Mouse (Mus musculus): Measurements from ENCODE around the gene Entr1. TPM values are rescaled to one million over a fixed set of nuclear protein-coding genes. Genes with fewer than 3 reads are reported as not detected.

The Entr1 gene
- total RNA-seq, 2 experiments from 2014 or later = 56.8 to 72.2 TPM

DNA sequence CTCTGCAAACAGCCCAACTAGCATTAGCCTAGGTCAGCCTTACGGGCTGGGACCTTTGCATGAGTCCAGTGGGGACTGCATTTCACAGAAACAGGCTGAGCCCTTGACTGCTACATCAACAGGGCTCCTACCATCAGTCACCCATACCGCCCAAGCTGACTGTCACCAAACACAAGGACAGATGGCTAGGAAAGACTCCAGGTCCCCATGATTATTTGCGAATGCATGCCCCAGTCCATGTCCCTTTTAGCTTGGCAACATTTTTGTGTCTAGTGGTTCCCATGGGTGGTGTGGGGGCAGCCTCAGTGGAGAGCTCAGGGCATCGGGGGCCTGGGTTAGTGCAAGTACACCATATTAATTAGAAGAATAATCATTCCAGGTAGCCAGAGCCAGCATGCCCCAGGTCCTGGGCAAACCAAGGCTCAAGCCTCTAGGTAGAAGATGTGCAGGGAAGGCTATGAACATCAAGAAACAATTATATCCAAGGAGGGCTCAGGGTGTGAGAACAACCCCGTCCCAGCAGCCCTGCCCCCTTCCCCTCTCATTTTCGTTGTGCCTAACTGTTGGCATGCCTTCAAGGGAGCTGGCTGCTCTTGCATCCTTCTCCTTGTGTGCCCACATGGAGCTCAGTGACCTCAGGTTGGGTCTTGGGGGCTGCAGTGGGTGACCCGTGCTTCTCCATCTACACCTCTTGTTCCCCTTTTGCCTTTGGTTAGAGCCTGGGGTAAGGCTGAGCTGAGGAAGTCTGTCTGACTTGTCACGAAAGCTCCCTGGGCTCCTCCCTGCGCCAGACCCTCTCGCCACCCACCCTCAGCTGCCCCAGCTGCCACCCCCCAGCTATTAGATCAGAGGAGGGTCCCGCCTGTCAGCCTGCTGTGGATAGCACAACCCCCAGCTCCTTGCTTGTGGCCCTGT lies 35.8 kb downstream of the Entr1 start:
- no peak for ATAC-seq (replicated peaks; ENCODE audit: low FRiP score, low TSS enrichment, poor library complexity, severe bottlenecking)

DNA sequence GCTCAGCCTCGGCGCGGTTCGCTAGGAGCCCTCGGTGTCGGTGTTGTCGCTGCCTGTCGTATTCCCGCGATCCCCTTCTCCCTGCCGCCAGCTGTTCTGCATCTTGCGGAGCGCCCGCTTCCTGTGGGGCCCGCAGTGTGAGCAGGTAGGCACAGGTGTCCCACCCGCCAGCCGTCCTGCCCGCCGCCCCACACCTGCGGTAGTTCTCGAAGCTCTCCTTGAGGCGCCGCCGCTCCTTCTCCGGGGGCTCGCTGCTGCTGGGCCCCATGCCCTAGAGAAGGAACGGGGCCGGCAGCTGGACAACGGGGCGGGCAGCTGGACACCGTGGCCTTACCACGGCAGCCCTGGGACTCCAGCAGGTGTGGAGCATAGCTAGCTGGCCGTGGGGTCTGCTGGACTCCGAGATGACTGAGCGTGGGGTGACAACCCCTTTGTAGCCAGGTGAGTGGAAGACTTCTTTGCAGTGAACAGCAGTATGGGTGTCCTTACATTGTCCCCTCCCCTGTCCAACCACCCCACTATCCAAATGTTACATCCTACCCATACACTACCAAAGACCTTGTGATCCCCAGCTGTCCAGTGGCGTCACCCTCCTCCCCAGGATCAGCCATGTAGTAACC lies 36.7 kb downstream of the Entr1 start:
- ATAC-seq (replicated peaks; ENCODE audit: low FRiP score, low TSS enrichment, poor library complexity, severe bottlenecking) = 0 out of 2 replicates have a peak, but pooled peaks have one; percentile 6

DNA sequence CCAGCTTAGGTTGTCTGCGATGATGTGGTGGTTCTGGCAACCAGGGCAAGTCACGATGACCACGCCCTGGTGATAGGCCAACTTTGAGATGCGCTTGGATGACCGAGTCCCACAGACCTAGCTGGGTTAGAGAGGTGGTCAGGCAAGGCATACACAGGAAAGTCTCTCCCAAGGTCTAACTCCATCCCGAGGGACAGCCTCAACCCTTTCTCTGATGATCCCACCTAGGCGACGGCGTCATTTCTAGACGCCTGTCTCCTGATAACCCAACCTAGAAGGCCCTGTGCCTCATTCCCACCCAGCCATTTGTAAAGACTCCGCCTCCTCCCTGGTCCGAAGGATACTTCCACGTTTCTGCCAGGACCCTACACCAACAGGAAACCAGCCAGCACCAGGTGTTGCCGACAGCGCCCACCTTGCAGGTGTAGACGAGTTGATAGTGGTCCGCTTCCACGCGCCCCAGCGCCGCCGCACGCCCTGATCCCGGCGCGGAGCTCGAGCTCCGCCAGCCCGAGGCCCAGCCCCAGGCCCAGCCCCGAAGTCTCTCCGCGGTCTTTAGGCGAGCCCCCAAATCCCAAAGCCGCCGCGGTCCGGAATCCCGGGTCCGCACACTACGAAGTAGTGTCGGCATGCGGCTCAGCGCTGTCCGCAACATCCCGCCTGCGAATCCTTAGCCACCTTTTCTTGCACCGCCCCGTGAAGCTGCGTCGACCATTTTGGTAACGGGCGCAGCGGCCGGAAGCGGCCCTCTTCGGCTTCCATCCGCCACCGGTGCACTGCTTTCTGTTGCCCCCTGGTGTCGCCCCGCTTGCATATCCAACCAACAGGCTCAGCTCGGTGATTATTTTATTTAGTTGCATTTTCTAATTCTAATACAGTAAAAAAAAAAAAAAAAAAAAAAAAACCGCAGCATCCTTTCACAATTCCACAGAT lies 37.5 kb downstream of the Entr1 start, which contains the start of gene Dnlz:
Dnlz (minus strand) TSS at position 753 of the 933 bp plus-strand sequence.
- peak; percentile 83 for ATAC-seq (replicated peaks; ENCODE audit: low FRiP score, low TSS enrichment, poor library complexity, severe bottlenecking)

DNA sequence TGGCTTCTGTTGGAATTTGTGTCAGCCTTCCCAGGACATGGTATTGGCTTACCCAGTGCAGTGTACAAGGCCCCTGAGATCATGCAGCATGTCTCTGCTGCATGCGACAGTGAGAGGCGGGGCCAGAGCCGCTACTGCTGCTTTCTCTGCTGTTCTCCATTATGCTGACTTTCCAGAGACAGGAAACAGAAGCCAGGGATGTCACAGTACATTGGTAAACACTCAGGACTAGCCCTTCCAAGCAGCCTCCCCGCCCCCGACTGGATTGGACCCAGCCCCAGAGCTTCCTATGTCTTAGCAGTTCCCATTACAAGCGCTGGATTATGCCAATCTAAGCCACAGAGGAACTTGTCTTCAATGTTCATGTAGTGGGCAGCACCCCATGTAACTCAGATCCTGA lies 40.9 kb downstream of the Entr1 start:
- no peak for ATAC-seq (replicated peaks; ENCODE audit: low FRiP score, low TSS enrichment, poor library complexity, severe bottlenecking)

DNA sequence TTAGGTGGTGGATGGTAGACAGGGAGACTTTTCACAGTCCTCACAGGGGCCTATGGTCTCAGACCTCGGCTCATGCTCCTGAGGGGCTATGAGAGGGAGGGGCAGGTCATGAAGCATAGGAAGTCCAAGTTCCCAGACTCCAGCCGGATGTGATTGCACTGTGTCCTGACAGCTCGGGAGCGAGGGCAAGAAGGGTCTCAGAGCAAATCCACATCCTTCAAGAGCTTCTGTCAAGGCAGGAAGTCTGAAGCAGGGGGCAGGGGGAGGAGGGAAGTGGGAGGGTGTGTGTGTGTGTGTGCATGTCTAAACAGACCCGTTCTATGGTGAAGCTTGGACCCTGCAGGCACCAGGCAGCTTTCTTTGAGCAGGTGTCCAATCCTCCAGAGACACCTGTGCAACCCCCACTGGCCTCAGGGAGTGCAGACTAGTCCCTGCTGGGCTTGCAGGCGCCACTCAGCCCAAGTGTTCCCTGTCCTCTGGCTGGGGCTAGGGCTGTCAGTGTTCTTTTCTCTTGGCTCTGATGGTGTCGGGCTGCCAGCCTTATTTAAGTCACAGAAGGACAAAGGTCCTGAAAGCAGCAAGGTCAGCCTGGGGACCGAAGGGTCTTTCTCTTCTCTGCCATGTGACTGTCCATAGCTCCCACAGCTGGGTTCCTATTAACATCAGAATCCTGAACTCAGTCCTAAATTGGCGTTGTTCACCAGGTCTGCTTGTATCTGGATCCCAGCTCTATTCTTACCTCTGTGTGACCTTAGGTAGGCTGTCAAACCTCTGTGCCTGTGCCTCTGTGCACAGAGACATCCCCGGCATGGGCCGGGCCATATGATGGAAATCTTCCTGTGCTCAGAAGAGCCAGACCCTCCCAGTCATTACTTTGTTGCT lies 46.3 kb downstream of the Entr1 start:
- ATAC-seq (replicated peaks; ENCODE audit: low FRiP score, low TSS enrichment, poor library complexity, severe bottlenecking) = no peak

DNA sequence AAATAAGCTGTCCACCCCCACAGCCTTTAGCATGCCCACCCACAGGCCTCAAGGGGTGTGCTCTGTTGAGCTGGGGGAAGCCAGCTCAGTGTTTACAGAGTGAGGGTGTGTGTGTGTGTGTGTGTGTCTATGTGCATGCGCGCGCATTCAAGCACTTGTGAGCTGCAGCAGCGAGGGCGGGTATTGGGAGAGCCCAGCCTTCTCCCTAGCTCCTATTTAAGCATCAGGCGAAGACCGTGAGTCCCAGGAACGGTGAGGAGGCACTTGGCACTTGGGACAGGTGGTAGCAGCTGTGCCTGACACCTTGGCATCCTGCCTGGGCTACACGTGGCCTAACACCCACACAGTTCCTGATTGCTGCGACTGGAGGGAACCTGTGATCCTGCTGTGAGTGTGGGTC lies 47.1 kb downstream of the Entr1 start:
- ATAC-seq (replicated peaks; ENCODE audit: low FRiP score, low TSS enrichment, poor library complexity, severe bottlenecking) = no peak

DNA sequence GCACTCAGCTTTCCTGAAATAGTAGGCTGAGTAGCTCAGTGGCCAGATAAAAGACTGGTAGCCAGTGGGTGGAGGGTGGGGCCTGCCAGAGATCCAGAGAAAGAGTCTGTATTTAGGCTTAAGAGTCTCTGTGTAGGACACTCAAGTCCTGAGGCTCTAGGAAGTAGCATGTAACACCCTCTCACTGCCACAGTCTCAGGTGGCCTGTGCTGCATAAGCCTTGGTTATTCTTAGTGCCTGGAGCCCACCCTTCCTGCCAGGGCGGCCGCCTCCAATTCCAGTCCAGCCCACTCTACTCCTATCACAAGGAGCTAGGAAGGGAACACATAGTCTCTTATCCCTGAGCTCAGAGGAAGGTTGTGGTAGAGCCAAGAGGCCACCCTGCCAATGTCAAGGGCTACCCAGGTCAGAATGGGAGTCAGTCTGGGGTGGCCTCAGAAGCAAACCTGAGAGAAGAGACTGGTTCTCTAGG lies 47.6 kb downstream of the Entr1 start:
- ATAC-seq (replicated peaks; ENCODE audit: low FRiP score, low TSS enrichment, poor library complexity, severe bottlenecking) = no peak

DNA sequence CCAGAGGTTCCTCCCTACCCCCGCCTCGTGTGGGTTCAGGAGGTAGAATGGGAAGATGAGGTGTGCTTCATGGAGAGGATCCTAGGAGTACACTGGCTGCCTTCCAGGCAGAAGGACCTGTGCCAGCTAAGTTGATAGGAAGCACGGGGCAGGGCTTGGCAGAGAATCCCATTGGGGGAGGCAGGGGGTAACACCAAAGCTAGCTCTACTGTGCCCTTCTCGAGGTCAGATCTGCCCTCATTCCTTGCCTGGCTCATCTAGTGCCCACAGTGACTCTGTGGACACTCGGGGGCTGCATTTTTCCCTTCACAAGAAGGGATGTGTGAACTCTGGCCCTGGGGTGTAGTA lies 49.9 kb downstream of the Entr1 start:
- no peak for ATAC-seq (replicated peaks; ENCODE audit: low FRiP score, low TSS enrichment, poor library complexity, severe bottlenecking)

DNA sequence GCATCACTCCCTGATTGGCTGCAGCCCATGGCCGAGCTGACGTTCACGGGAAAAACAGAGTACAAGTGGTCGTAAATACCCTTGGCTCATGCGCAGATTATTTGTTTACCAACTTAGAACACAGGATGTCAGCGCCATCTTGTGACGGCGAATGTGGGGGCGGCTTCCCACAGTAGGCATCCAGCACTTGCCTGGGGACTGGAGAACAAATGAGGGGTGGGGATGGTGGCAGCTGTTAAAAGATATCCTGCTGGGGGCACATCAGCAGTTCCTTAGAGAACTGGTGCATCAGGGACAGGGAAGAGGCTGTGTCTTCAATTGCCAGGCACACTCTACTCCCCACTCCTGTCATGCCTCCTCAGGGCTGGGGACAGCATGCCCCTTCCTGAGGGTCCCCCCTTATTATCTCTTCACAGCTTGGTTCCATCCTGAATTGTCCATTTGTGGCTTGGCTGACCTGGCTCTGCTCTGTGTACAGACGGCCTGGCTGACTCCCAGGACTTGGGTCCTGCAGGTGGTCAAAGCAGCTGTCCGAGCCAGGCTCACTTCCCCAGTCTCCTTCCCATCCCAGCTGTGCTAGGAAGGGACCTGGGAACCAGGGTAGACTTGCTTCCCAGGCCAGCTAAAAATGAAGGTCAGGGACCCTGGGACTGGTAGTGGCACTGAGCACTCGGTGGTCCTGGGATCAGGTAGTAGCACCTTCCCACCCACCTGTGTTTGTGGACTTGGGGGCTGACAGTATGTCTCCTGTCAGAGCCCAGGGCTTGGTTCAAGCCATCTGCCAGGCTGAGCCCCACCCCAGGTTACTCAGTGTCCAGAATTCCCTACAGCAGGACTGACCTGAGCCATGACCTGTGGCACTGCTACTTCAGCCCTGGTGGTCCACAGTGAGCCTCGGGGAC lies 50.6 kb downstream of the Entr1 start:
- ATAC-seq (replicated peaks; ENCODE audit: low FRiP score, low TSS enrichment, poor library complexity, severe bottlenecking) = no peak

Other genes starting within 250 kb of the Entr1 start
- gene Lhx3, start 181.0 kb downstream of the Entr1 start, total RNA-seq (2014; fragmentation: Nextera tagmentation) = not detected in 2 replicates
- gene Lhx3, start 181.0 kb downstream of the Entr1 start, total RNA-seq (2017) = not detected in 2 replicates
- gene Qsox2, start 151.8 kb downstream of the Entr1 start, total RNA-seq (2014; fragmentation: Nextera tagmentation) = 6.7 and 7.9 TPM in 2 replicates
- gene Qsox2, start 151.8 kb downstream of the Entr1 start, total RNA-seq (2017) = 5.4 and 6.2 TPM in 2 replicates
- gene Ccdc187, start 94.8 kb downstream of the Entr1 start, total RNA-seq (2014; fragmentation: Nextera tagmentation) = not detected in 2 replicates
- gene Ccdc187, start 94.8 kb downstream of the Entr1 start, total RNA-seq (2017) = not detected in 2 replicates
- 2.8 and 6.8 TPM in 2 replicates for gene Gpsm1, start 73.8 kb downstream of the Entr1 start, total RNA-seq (2014; fragmentation: Nextera tagmentation)
- gene Gpsm1, start 73.8 kb downstream of the Entr1 start, total RNA-seq (2017) = 6.9 and 12.4 TPM in 2 replicates
- gene Dnlz, start 37.2 kb downstream of the Entr1 start, total RNA-seq (2014; fragmentation: Nextera tagmentation) = 12.7 and 20.7 TPM in 2 replicates
- gene Dnlz, start 37.2 kb downstream of the Entr1 start, total RNA-seq (2017) = 9.4 and 15.3 TPM in 2 replicates
- gene Card9, start 28.4 kb downstream of the Entr1 start, total RNA-seq (2014; fragmentation: Nextera tagmentation) = 0.72 and 2.9 TPM in 2 replicates
- gene Card9, start 28.4 kb downstream of the Entr1 start, total RNA-seq (2017) = 1.7 and 3.2 TPM in 2 replicates
- 64.6 and 87.4 TPM in 2 replicates for gene Snapc4, start 8.7 kb downstream of the Entr1 start, total RNA-seq (2014; fragmentation: Nextera tagmentation)
- gene Snapc4, start 8.7 kb downstream of the Entr1 start, total RNA-seq (2017) = 33.6 and 52.3 TPM in 2 replicates
- gene Pmpca, start within 50 bp of the Entr1 start, total RNA-seq (2014; fragmentation: Nextera tagmentation) = 75.8 and 78.0 TPM in 2 replicates
- 68.3 and 90.5 TPM in 2 replicates for gene Pmpca, start within 50 bp of the Entr1 start, total RNA-seq (2017)
- 20.3 and 22.6 TPM in 2 replicates for gene Inpp5e, start 19.9 kb upstream of the Entr1 start, total RNA-seq (2014; fragmentation: Nextera tagmentation)
- 4.5 and 9.2 TPM in 2 replicates for gene Inpp5e, start 19.9 kb upstream of the Entr1 start, total RNA-seq (2017)
- gene Sec16a, start 55.9 kb upstream of the Entr1 start, total RNA-seq (2014; fragmentation: Nextera tagmentation) = 32.7 and 37.7 TPM in 2 replicates
- gene Sec16a, start 55.9 kb upstream of the Entr1 start, total RNA-seq (2017) = 16.6 and 29.8 TPM in 2 replicates
- gene Notch1, start 127.3 kb upstream of the Entr1 start, total RNA-seq (2014; fragmentation: Nextera tagmentation) = 2.6 and 3.1 TPM in 2 replicates
- gene Notch1, start 127.3 kb upstream of the Entr1 start, total RNA-seq (2017) = 0.56 and 0.61 TPM in 2 replicates
- 88.4 and 89.4 TPM in 2 replicates for gene Egfl7, start 190.7 kb upstream of the Entr1 start, total RNA-seq (2014; fragmentation: Nextera tagmentation)
- gene Egfl7, start 190.7 kb upstream of the Entr1 start, total RNA-seq (2017) = 31.8 and 63.1 TPM in 2 replicates
- gene Gm20532, start 197.3 kb upstream of the Entr1 start, total RNA-seq (2014; fragmentation: Nextera tagmentation) = not detected in 2 replicates
- gene Gm20532, start 197.3 kb upstream of the Entr1 start, total RNA-seq (2017) = not detected in 2 replicates
- 14.8 and 15.2 TPM in 2 replicates for gene Agpat2, start 215.1 kb upstream of the Entr1 start, total RNA-seq (2014; fragmentation: Nextera tagmentation)
- 9.9 and 11.8 TPM in 2 replicates for gene Agpat2, start 215.1 kb upstream of the Entr1 start, total RNA-seq (2017)
- gene Fam69b, start 239.1 kb upstream of the Entr1 start, total RNA-seq (2014; fragmentation: Nextera tagmentation) = 5.7 and 7.7 TPM in 2 replicates
- 6.8 and 8.0 TPM in 2 replicates for gene Fam69b, start 239.1 kb upstream of the Entr1 start, total RNA-seq (2017)